Mouse (Mus musculus): ENCODE data around the gene Shoc2. TPM values are rescaled to one million over a fixed set of nuclear protein-coding genes. Genes with fewer than 3 reads are reported as not detected.

Shoc2 gene
- polyA plus RNA-seq (2015; fragmentation: Nextera tagmentation; extraction: Ambion mirVana): 41.6 and 43.6 TPM in 2 replicates

- Histone ChIP-seq H3K36me3 (no peaks in the 10 kb centered on the region), H3K4me2 (peak within 1 kb of the TSS; percentile 76), H3K27ac (peak within 1 kb of the TSS; percentile 99), H3K4me3 (peak within 1 kb of the TSS; percentile 98), H3K4me1 (peaks cover 27% of the 10 kb centered on the region), H3K9me3 (no peaks in the 10 kb centered on the region), H3K9ac (peak within 1 kb of the TSS; percentile 94), H3K27me3 (no peaks in the 10 kb centered on the region)
- WGBS: under 1% methylated on average over 61 of the region's 62 CpGs
- ATAC-seq (ENCODE audit: borderline replicate concordance, extremely low read depth, low FRiP score, low TSS enrichment): peak; percentile 94
Observed at GRCm38 (mm10) chr19:53943802-53944785, at the start of gene Shoc2, which contains the start of gene Bbip1. Gene Shoc2, plus strand, starts transcription at chr19:53944306. Gene Bbip1, minus strand, starts transcription at chr19:53944627.

DNA sequence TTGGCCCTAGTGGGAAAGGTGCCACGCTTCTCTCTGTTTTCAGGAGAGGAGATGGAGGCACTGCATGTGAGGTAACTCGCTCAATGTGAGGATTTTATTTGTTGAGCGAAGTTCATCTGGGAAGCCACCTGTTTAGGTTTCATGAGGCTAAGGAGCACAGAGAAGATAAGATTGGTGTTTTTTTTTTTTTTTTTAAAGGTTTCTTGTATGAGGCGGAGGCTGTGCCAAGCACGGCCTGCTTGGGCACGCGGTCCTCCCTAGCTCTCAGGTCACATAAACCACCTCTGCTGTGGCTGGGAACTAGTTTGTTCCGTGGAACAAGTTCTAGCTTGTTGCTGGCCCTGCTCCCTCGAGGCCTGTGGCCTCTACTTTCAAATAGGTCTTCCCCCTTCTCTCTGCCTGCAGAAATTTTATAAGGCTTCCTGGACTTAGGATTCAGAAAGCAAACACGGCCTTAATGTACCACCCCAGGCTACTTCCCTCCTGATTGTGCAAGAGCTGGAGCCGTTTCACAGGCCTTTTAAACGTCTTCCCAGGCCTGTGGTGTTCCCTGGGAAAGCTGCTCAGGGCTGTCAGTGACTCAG lies 49.5 kb upstream of the Shoc2 start:
- no peaks in the 10 kb centered on the region for H3K9me3 ChIP-seq
- H3K9ac ChIP-seq: no peak overlapping the region
- no peaks in the 10 kb centered on the region for H3K27me3 ChIP-seq
- no peaks in the 10 kb centered on the region for H3K36me3 ChIP-seq
- H3K4me1 ChIP-seq: peaks cover 44% of the 10 kb centered on the region
- H3K4me3 ChIP-seq: no peak overlapping the region
- 66% methylated on average over 12 of the region's 12 CpGs for WGBS
- no peak overlapping the region for H3K4me2 ChIP-seq
- H3K27ac ChIP-seq: peak overlapping the region; percentile 46
- no peak for ATAC-seq (ENCODE audit: borderline replicate concordance, extremely low read depth, low FRiP score, low TSS enrichment)

DNA sequence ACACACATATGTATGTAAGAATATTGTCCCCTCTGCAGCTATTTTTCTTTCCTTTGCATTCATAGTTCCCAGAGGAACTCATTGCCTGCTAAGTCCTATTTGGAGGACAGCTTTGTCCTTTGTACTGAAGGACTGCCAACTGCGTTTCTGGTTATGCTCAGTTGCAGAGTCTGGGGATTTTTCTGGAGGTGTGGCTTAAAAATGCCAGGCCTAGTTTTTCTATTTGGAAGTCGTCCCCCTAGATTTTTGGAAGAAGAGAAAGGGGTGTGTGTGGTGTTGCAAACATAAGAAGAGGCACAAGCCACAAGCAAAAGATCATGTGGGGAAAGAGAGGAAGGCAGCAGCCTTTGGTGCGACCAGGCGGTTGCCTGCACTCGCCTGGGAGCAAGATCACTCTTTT lies 46.1 kb upstream of the Shoc2 start:
- H3K9ac ChIP-seq: no peak overlapping the region

DNA sequence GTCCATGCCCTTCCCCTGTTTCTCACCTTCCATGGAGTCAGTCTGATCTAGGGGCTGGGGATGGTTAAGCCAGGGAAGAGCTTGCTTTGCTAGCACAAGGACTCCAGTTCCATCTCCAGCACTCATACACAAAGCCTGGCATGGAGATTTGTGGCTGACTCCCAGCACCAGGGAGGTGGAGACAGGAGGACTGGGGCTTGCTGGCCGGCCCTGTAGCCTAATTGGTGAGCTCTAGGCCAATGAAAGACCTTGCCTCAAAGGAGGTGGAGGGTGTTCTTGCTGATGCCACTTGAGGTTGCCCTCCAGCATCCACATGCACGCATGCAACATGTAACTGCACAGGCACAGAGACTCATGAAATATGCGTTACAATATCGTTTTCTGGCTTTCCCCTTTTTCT lies 45.6 kb upstream of the Shoc2 start:
- WGBS: 72% methylated on average over 4 of the region's 4 CpGs
- Histone ChIP-seq H3K9ac (no peak overlapping the region), H3K4me3 (no peak overlapping the region), H3K9me3 (no peaks in the 10 kb centered on the region), H3K4me2 (no peak overlapping the region), H3K36me3 (no peaks in the 10 kb centered on the region), H3K27ac (0 out of 2 replicates have a peak overlapping the region, but pooled peaks have one; percentile 4), H3K27me3 (no peaks in the 10 kb centered on the region), H3K4me1 (peaks cover 27% of the 10 kb centered on the region)
- ATAC-seq (ENCODE audit: borderline replicate concordance, extremely low read depth, low FRiP score, low TSS enrichment): no peak

More for the DNA sequence above, 46.1 kb upstream of the Shoc2 start:
- no peak for ATAC-seq (ENCODE audit: borderline replicate concordance, extremely low read depth, low FRiP score, low TSS enrichment)
- Histone ChIP-seq H3K9me3 (no peaks in the 10 kb centered on the region), H3K36me3 (no peaks in the 10 kb centered on the region), H3K4me1 (peaks cover 29% of the 10 kb centered on the region), H3K4me3 (no peak overlapping the region), H3K27ac (0 out of 2 replicates have a peak overlapping the region, but pooled peaks have one; percentile 4), H3K27me3 (no peaks in the 10 kb centered on the region), H3K4me2 (no peak overlapping the region)
- WGBS: 75% methylated on average over 5 of the region's 5 CpGs

- H3K9ac ChIP-seq: no peak overlapping the region
- no peaks in the 10 kb centered on the region for H3K27me3 ChIP-seq
- ATAC-seq (ENCODE audit: borderline replicate concordance, extremely low read depth, low FRiP score, low TSS enrichment): no peak
- 75% methylated on average over 25 of the region's 25 CpGs for whole genome bisulfite sequencing
- H3K9me3 ChIP-seq: no peaks in the 10 kb centered on the region
- H3K4me3 ChIP-seq: no peak overlapping the region
- no peak overlapping the region for H3K4me2 ChIP-seq
- no peaks in the 10 kb centered on the region for H3K36me3 ChIP-seq
- H3K4me1 ChIP-seq: peaks cover 20% of the 10 kb centered on the region
- no peak overlapping the region for H3K27ac ChIP-seq
Observed at GRCm38 (mm10) chr19:53898970-53899900, 44.9 kb upstream of the Shoc2 start.

- Histone ChIP-seq H3K27me3 (no peaks in the 10 kb centered on the region), H3K9me3 (no peaks in the 10 kb centered on the region), H3K9ac (no peak overlapping the region), H3K27ac (no peak overlapping the region), H3K36me3 (no peaks in the 10 kb centered on the region), H3K4me1 (peaks cover 16% of the 10 kb centered on the region), H3K4me2 (no peak overlapping the region), H3K4me3 (no peak overlapping the region)
- WGBS: 84% methylated on average over 14 of the region's 14 CpGs
- ATAC-seq (ENCODE audit: borderline replicate concordance, extremely low read depth, low FRiP score, low TSS enrichment): no peak
Observed at GRCm38 (mm10) chr19:53899941-53900610, 44.0 kb upstream of the Shoc2 start.

- no peaks in the 10 kb centered on the region for H3K27me3 ChIP-seq
- WGBS: 26% methylated on average over 15 of the region's 15 CpGs
- H3K27ac ChIP-seq: peak overlapping the region; percentile 95
- H3K4me3 ChIP-seq: peak overlapping the region; percentile 86
- peak; percentile 0; the same call in 1 of the 2 replicates for ATAC-seq (ENCODE audit: borderline replicate concordance, extremely low read depth, low FRiP score, low TSS enrichment)
- H3K9ac ChIP-seq: peak overlapping the region; percentile 71
- peaks cover 26% of the 10 kb centered on the region for H3K4me1 ChIP-seq
- peak overlapping the region; percentile 75 for H3K4me2 ChIP-seq
- no peaks in the 10 kb centered on the region for H3K36me3 ChIP-seq
- no peaks in the 10 kb centered on the region for H3K9me3 ChIP-seq
Observed at GRCm38 (mm10) chr19:53901931-53902738, 42.0 kb upstream of the Shoc2 start.

- ATAC-seq (ENCODE audit: borderline replicate concordance, extremely low read depth, low FRiP score, low TSS enrichment): peak; percentile 97
- Histone ChIP-seq H3K4me2 (peak overlapping the region; percentile 75), H3K9me3 (no peaks in the 10 kb centered on the region), H3K36me3 (no peaks in the 10 kb centered on the region), H3K9ac (peak overlapping the region; percentile 80), H3K27ac (peak overlapping the region; percentile 95), H3K4me3 (peak overlapping the region; percentile 86), H3K4me1 (peaks cover 26% of the 10 kb centered on the region), H3K27me3 (no peaks in the 10 kb centered on the region)
- WGBS: under 1% methylated on average over 51 of the region's 61 CpGs
Observed at GRCm38 (mm10) chr19:53902739-53903487, 41.2 kb upstream of the Shoc2 start.

- Histone ChIP-seq H3K27ac (peak overlapping the region; percentile 95), H3K4me1 (peaks cover 26% of the 10 kb centered on the region), H3K4me2 (peak overlapping the region; percentile 75), H3K9ac (peak overlapping the region; percentile 80), H3K27me3 (no peaks in the 10 kb centered on the region), H3K9me3 (no peaks in the 10 kb centered on the region), H3K4me3 (peak overlapping the region; percentile 86), H3K36me3 (peaks cover 3% of the 10 kb centered on the region; the same call in 1 of the 2 replicates)
- WGBS: under 1% methylated on average over 51 of the region's 83 CpGs
- ATAC-seq (ENCODE audit: borderline replicate concordance, extremely low read depth, low FRiP score, low TSS enrichment): peak; percentile 62
Observed at GRCm38 (mm10) chr19:53903507-53904321, 40.4 kb upstream of the Shoc2 start.
